Mouse (Mus musculus) kidney, postnatal 25 days (tissue): ENCODE measurements at regions not wholly inside any gene's neighbourhood (a gene's known extent, or its start where the extent isn't known, plus 50 kb on each side); places are given as distances from the start of the nearest gene placed in this dataset.

Experiments
- DNase-seq, 2 experiments: peaks; one replicate each; pipeline ENCODE4 v3.0.0; 2021; ENCODE audit warnings: mixed read lengths in 2 of 2

- DNase-seq, result peak; percentile 71 to 85
Measured at GRCm38 (mm10) chr2:30743976-30744620, 59.4 kb downstream of the 1700001O22Rik start.

DNA sequence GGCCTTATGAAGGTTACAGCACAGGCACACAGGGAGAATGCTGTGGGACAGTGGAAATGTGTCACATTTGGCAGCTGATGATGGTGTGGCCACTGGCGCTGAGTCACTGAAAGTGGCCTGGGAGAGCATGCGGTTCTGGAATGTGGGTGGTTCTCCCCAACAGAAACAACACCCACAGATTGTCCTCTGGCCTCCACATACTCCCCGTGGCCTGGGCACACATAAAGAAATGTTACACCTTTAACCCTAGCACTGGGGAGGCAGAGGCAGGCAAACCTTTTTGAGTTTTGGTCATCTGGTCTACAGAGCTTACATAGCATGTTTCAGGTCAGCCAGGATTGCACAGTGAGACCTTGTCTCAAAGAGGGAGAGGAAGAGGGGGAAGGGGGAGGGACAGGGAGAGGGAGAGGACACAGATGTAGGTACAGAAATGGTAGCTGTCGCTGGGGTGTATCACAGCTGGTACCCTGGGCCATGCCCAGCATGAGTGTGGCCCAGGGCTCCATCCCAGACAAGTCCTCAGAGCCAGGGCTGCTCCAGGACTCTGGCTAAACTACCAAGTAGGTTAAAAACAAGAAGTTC, 60.1 kb downstream of the 1700001O22Rik start:
- peak in 1 of 2 experiments; percentile 65 for DNase-seq

DNA sequence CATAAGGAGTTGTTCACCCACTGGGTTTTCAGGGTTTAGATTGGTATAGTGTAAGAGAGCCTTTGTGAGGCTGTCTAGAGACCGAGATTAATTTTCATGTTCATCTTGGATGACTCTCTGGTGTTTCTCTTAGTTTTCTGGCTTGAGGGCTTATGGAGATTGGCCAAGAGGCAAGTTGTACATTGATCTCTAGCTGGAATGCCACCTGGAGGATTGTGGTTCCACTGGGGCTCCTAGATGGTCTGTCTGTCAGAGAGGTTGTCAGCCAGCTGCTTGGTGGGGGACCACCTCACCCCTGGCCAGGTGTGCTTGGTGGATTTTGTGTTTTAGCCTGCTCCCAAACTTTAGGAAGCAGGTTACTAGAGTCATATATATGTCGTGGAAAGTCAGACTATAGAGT, 62.0 kb downstream of the 1700001O22Rik start:
- DNase-seq, result no peak

DNA sequence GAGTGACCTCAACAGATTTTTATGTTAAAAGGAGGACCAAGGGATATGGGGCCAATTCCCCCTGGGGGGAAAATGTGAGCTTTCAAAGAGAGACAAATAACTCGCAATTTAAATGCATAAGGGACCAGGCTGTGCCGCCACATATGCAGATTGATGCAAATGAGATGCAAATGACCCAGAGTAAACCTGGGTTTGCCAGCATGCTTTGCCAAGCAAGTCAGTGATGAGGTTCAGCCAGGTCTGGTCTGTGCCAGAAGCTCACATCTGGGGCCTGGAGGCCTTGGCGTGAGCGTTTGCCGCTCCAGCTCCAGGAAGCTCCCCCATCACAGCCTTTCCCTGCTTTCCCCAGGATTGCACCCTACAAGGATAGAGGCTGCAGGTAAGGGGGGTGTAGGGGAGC, 65.7 kb downstream of the 1700001O22Rik start:
- DNase-seq, result peak in 1 of 2 experiments; percentile 77

DNA sequence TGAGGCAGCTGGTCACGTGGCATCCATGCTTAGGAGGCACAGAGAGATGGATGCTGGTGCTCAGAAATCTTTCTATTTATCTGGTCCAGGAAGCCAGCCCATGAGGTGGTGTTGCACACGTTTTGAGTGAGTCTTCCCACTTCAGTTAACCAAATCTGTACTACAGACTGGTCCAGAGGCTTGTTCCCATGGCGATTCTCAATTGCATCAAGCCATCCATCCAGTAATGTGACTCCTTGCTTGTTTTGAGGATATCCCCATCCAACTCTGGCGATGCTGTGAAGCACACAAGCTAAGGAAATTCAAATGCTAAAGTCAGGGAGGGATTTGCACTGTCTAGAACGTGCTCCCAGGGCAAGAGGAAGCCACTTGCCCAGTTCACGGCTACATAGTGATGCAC, 66.8 kb downstream of the 1700001O22Rik start:
- no peak for DNase-seq

- no peak for DNase-seq
Measured at GRCm38 (mm10) chr2:30736236-30736635, 67.2 kb downstream of the 1700001O22Rik start.

GRCm38 (mm10) chr2:30733853-30734252, 69.6 kb downstream of the 1700001O22Rik start:
- no peak for DNase-seq

- DNase-seq, result no peak
Measured at GRCm38 (mm10) chr2:30731832-30732231, 71.6 kb downstream of the 1700001O22Rik start.

GRCm38 (mm10) chr2:30727948-30728347, 75.5 kb downstream of the 1700001O22Rik start:
- DNase-seq, result no peak

- DNase-seq, result peak; percentile 60 to 78
Measured at GRCm38 (mm10) chr2:30725601-30726489, 77.6 kb downstream of the 1700001O22Rik start.

- peak; percentile 74 to 90 for DNase-seq
Measured at GRCm38 (mm10) chr2:30725186-30725585, 78.3 kb downstream of the 1700001O22Rik start.

DNA sequence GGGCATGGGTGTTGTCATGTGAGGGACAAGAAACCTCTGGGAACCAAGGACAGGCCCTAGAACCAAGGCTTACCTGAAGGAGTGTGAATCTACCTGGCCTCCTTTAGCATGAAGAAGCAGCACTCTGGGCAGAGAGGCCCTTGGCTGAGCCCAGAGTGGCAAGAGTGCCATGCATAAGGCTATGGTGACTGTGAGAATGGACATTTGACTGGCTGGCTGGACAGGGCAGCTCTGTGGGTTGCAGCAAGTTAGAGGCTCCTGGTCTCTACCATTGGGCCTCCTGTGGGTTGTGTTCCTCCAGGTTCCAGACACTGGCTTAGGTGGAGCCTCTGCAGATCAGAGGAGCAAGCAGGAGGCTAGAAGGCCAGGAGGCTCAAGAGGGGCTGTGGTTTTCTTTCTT, 78.9 kb downstream of the 1700001O22Rik start:
- DNase-seq, result peak in 1 of 2 experiments; percentile 31

- peak in 1 of 2 experiments; percentile 54 for DNase-seq
Measured at GRCm38 (mm10) chr2:30723059-30723587, 80.3 kb downstream of the 1700001O22Rik start.

- peak in 1 of 2 experiments; percentile 68 for DNase-seq
Measured at GRCm38 (mm10) chr2:30722263-30723050, 81.0 kb downstream of the 1700001O22Rik start.

GRCm38 (mm10) chr2:30721473-30722262, 81.8 kb downstream of the 1700001O22Rik start:
- peak; percentile 44 to 72 for DNase-seq

DNA sequence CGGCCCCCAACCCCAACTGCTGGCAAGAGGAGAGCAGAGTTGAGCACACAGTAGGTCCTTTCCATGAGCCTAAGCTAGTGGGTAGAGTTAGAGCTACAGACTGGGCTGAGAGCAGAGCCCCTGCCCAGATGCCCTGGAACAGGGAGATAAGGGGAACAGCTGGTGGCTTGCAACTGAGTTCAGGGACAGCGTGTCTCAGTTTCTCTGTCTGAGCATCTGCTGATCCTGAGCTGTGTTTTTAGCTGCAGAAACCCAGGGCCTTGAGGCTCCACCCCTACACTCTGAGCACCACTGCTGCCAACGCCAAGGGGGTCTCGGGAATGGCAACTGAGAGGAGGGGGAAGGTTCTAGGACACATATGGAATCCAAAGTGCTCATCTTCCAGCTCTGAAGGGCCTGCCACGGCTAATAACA, 82.4 kb downstream of the 1700001O22Rik start:
- DNase-seq, result peak in 1 of 2 experiments; percentile 31

GRCm38 (mm10) chr2:30720291-30720690, 83.2 kb downstream of the 1700001O22Rik start:
- peak in 1 of 2 experiments; percentile 40 for DNase-seq

- peak in 1 of 2 experiments; percentile 71 for DNase-seq
Measured at GRCm38 (mm10) chr2:30719611-30720290, 83.7 kb downstream of the 1700001O22Rik start.

- peak; percentile 95 to 97 for DNase-seq
Measured at GRCm38 (mm10) chr2:30718741-30719381, 84.6 kb downstream of the 1700001O22Rik start.

- DNase-seq, result peak; percentile 94 to 96
Measured at GRCm38 (mm10) chr2:30718329-30718675, 85.2 kb downstream of the 1700001O22Rik start.
